Mouse (Mus musculus): ENCODE results near the gene Hoxc10.

The Hoxc10 gene

GRCm38 (mm10) chr15:103002821-103003448 lies 36.3 kb downstream of the Hoxc10 start:
- no peak overlapping the region for H3K4me3 ChIP-seq (replicated peaks; ENCODE audit: low read length)
- peaks cover 53% of the 10 kb centered on the region for H3K4me1 ChIP-seq (replicated peaks; ENCODE audit: low read depth, low read length)
- TF ChIP-seq POU5F1 (IDR thresholded peaks at IDR 0.05; ENCODE audit: borderline replicate concordance, low read length) (no peak), NANOG (IDR thresholded peaks at IDR 0.05; ENCODE audit: borderline replicate concordance, low read length) (no peak), CTCF (conservative IDR thresholded peaks at IDR 0.05; ENCODE audit: low read length) (no peak)
- H3K27me3 ChIP-seq (ENCODE audit: insufficient read depth, low read length) = peaks cover 98% of the 10 kb centered on the region
- H3K36me3 ChIP-seq (ENCODE audit: insufficient read depth, low read length) = no peaks in the 10 kb centered on the region
- no peaks in the 10 kb centered on the region for H3K9me3 ChIP-seq (ENCODE audit: low read length)

- H3K36me3 ChIP-seq (ENCODE audit: insufficient read depth, low read length) = no peaks in the 10 kb centered on the region
- H3K4me3 ChIP-seq (replicated peaks; ENCODE audit: low read length) = no peak overlapping the region
- no peaks in the 10 kb centered on the region for H3K9me3 ChIP-seq (ENCODE audit: low read length)
- peaks cover 39% of the 10 kb centered on the region for H3K4me1 ChIP-seq (replicated peaks; ENCODE audit: low read depth, low read length)
- no peak for TF ChIP-seq POU5F1 (IDR thresholded peaks at IDR 0.05; ENCODE audit: borderline replicate concordance, low read length)
- TF ChIP-seq CTCF (conservative IDR thresholded peaks at IDR 0.05; ENCODE audit: low read length) = no peak
- TF ChIP-seq NANOG (IDR thresholded peaks at IDR 0.05; ENCODE audit: borderline replicate concordance, low read length) = no peak
- H3K27me3 ChIP-seq (ENCODE audit: insufficient read depth, low read length) = peaks cover 98% of the 10 kb centered on the region
These were observed 38.7 kb downstream of the Hoxc10 start for GRCm38 (mm10) chr15:103005308-103005707.

DNA sequence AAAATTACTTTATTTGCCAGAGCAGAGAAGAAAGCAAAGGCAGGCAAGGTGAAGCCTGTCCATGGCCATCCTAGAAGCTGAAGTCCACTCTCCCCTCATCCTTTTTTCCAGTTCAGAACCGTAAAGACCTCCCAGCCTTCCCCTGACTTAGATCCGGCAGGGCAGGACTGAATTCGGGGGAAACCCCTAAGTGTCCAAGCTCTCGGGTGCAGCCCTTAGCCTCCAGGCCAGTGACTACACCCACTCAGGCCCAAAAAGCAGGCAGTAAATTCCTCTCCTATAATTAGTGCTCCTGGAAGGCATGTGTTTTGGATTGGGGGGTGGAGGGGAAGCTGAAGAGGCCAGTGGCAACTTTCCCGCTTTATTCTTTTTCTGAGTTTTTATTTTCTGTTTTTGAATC lies 39.2 kb downstream of the Hoxc10 start:
- peaks cover 98% of the 10 kb centered on the region for H3K27me3 ChIP-seq (ENCODE audit: insufficient read depth, low read length)
- no peaks in the 10 kb centered on the region for H3K9me3 ChIP-seq (ENCODE audit: low read length)
- peaks cover 40% of the 10 kb centered on the region for H3K4me1 ChIP-seq (replicated peaks; ENCODE audit: low read depth, low read length)
- H3K36me3 ChIP-seq (ENCODE audit: insufficient read depth, low read length) = no peaks in the 10 kb centered on the region
- no peak overlapping the region for H3K4me3 ChIP-seq (replicated peaks; ENCODE audit: low read length)
- TF ChIP-seq CTCF (conservative IDR thresholded peaks at IDR 0.05; ENCODE audit: low read length) (no peak), POU5F1 (IDR thresholded peaks at IDR 0.05; ENCODE audit: borderline replicate concordance, low read length) (no peak), NANOG (IDR thresholded peaks at IDR 0.05; ENCODE audit: borderline replicate concordance, low read length) (no peak)

DNA sequence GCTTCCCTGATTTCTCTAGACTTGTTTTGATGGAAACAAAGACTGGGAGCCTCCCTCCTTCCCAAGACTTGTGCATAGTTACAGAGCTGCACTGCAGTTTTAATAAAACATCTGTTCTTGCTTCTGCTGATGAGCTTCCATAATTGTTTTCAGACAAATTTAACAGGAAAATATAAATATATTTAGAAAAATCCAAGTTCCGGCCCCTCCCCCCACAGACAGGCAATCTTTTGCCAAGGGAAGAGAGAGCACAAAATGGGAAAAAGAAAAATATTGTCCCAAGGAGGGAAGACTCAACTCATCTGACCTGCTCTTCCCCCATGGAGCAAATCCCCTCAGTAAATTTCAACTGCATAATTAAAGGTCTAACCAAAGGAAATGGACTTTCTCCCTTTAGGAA lies 39.7 kb downstream of the Hoxc10 start:
- no peak for TF ChIP-seq NANOG (IDR thresholded peaks at IDR 0.05; ENCODE audit: borderline replicate concordance, low read length)
- TF ChIP-seq CTCF (conservative IDR thresholded peaks at IDR 0.05; ENCODE audit: low read length) = no peak
- TF ChIP-seq POU5F1 (IDR thresholded peaks at IDR 0.05; ENCODE audit: borderline replicate concordance, low read length) = no peak
- Histone ChIP-seq H3K27me3 (ENCODE audit: insufficient read depth, low read length) (peaks cover 98% of the 10 kb centered on the region), H3K4me1 (replicated peaks; ENCODE audit: low read depth, low read length) (peaks cover 41% of the 10 kb centered on the region), H3K9me3 (ENCODE audit: low read length) (no peaks in the 10 kb centered on the region), H3K36me3 (ENCODE audit: insufficient read depth, low read length) (no peaks in the 10 kb centered on the region), H3K4me3 (replicated peaks; ENCODE audit: low read length) (no peak overlapping the region)

DNA sequence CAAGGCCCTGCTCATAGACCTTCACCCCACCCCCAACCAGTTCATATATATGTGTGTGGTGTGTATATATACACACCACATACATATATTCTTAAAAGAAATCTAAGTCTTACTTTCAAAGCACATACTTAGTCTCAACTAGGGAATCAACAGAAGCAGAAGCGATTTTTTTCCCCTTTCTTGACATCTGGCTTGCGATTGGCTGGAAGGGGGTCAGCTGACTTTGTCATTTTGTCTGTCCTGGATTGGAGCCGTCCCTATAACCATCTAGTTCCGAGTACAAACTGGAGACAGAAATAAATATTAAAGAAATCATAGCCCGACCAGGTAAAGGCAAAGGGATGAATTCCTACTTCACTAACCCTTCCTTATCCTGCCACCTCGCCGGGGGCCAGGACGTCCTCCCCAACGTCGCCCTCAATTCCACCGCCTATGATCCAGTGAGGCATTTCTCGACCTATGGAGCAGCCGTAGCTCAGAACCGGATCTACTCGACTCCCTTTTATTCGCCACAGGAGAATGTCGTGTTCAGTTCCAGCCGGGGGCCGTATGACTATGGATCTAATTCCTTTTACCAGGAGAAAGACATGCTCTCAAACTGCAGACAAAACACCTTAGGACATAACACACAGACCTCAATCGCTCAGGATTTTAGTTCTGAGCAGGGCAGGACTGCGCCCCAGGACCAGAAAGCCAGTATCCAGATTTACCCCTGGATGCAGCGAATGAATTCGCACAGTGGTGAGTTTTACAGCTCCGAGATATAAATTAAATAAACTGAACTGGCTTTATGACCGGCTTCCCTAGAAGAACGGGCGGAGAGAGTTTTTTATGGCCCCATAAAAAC lies 42.9 kb downstream of the Hoxc10 start:
- Histone ChIP-seq H3K4me3 (replicated peaks; ENCODE audit: low read length) (peak overlapping the region; percentile 45), H3K9me3 (ENCODE audit: low read length) (no peaks in the 10 kb centered on the region), H3K4me1 (replicated peaks; ENCODE audit: low read depth, low read length) (peaks cover 54% of the 10 kb centered on the region), H3K36me3 (ENCODE audit: insufficient read depth, low read length) (no peaks in the 10 kb centered on the region), H3K27me3 (ENCODE audit: insufficient read depth, low read length) (peaks cover 99% of the 10 kb centered on the region)
- TF ChIP-seq CTCF (conservative IDR thresholded peaks at IDR 0.05; ENCODE audit: low read length) = no peak
- TF ChIP-seq POU5F1 (IDR thresholded peaks at IDR 0.05; ENCODE audit: borderline replicate concordance, low read length) = no peak
- TF ChIP-seq NANOG (IDR thresholded peaks at IDR 0.05; ENCODE audit: borderline replicate concordance, low read length) = no peak

DNA sequence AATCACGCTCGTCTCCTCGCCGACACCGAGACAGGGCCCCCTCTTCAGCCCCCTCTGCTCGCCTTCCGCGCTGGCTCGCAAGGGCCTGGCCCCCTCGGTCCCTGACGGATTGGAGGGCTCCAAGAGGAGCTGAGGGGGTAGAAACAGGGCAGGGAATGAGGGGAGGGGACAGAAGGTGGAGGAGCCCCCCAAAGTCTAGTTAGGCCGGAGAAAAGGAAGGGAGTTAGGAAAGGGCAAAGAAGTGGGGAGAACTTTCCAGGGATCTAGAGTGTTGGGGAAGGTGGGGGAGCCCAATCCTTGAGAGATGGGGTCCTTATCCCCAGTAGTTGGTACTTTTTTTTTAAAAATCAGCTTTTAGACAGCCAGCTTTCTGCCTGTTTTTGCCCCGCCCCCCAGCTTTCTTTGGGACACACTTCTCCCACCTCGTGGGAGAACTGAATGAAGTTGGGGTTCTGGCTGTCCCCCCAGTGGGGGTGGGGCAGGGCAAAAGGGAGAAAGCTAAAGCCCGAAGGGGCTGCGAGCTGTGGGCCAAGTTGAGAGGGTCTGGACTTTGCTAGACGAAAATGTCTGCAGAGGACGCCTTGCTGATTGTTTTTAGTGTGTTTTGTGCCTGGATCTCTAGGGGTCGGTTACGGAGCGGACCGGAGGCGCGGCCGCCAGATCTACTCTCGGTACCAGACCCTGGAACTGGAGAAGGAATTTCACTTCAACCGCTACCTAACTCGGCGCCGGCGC lies 43.7 kb downstream of the Hoxc10 start:
- Histone ChIP-seq H3K36me3 (ENCODE audit: insufficient read depth, low read length) (no peaks in the 10 kb centered on the region), H3K4me3 (replicated peaks; ENCODE audit: low read length) (peak overlapping the region; percentile 45), H3K9me3 (ENCODE audit: low read length) (no peaks in the 10 kb centered on the region), H3K27me3 (ENCODE audit: insufficient read depth, low read length) (peaks cover 99% of the 10 kb centered on the region), H3K4me1 (replicated peaks; ENCODE audit: low read depth, low read length) (peaks cover 57% of the 10 kb centered on the region)
- TF ChIP-seq POU5F1 (IDR thresholded peaks at IDR 0.05; ENCODE audit: borderline replicate concordance, low read length) (no peak), CTCF (conservative IDR thresholded peaks at IDR 0.05; ENCODE audit: low read length) (no peak), NANOG (IDR thresholded peaks at IDR 0.05; ENCODE audit: borderline replicate concordance, low read length) (no peak)

DNA sequence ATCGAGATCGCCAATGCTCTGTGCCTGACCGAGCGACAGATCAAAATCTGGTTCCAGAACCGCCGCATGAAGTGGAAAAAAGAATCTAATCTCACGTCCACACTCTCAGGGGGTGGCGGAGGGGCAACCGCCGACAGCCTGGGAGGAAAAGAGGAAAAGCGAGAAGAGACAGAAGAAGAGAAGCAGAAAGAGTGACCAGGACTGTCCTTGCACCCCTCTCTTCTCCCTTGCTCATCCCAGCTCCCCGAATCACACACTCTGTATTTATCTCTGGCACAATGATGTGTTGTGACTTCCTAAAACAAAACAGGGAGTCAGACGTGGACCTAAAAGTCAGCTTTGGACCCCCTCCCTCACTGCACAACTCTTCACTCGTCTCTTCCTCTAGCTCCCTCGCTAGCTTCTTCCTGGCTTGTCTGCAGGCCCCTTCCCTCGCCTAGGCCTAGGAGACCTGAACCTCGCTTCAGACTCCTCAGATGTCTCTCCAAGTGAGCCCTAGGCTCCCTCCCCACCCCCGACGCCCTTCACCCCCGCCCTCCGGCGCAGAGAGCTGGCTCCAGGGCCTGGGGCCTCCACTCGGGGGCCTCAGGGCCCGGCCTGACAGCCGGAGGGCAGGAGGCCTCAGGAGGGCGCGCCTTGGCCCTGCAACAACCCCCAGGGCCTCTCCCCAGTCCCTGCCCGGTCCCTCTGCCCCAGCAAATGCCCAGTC lies 44.4 kb downstream of the Hoxc10 start:
- Histone ChIP-seq H3K4me3 (replicated peaks; ENCODE audit: low read length) (peak overlapping the region; percentile 45; the same call in 1 of the 2 replicates), H3K27me3 (ENCODE audit: insufficient read depth, low read length) (peaks cover 99% of the 10 kb centered on the region), H3K36me3 (ENCODE audit: insufficient read depth, low read length) (no peaks in the 10 kb centered on the region), H3K9me3 (ENCODE audit: low read length) (no peaks in the 10 kb centered on the region), H3K4me1 (replicated peaks; ENCODE audit: low read depth, low read length) (peaks cover 58% of the 10 kb centered on the region)
- TF ChIP-seq CTCF (conservative IDR thresholded peaks at IDR 0.05; ENCODE audit: low read length) (no peak), POU5F1 (IDR thresholded peaks at IDR 0.05; ENCODE audit: borderline replicate concordance, low read length) (no peak), NANOG (IDR thresholded peaks at IDR 0.05; ENCODE audit: borderline replicate concordance, low read length) (no peak)
